ENCODE assay signal across 8 mouse cellular contexts in the genomic region with DNA sequence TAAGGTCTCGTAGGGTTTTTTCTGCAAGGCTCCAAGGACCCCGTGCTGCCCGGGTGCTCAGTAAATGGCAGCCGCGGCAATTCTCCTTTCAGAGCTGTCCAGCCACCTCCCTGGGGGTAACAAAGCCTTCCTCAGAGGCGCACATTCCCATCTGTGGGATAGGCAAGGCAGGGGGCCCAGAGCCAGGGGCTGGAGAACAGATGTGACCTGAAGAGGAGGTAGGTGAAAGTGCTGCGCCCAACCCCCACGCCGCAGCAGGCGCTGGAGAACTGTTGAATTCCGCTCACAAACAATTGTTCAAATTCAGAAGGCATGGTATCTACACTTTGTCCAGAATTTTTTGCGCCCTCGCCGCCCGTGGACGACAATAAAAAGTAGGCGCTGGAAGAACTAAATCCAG. TPM values are rescaled to one million over a fixed set of nuclear protein-coding genes. Genes with fewer than 3 reads are reported as not detected.
DNase-seq lines count a peak whose midpoint lies in the region; ATAC-seq and TF ChIP-seq lines count a peak whose summit lies in the region.

No protein-coding gene starts in this region.

- no peak overlapping the region; the same call in 1 of the 2 replicates for H3K27ac ChIP-seq in heart, embryonic 11.5 days (ENCODE audit: low read depth, low read length)
- H3K27ac ChIP-seq in heart, embryonic 16.5 days (ENCODE audit: low read length), result no peak overlapping the region
- no peak overlapping the region for H3K27ac ChIP-seq in liver, embryonic 14.5 days

- peak overlapping the region; percentile 98 for H3K9ac ChIP-seq in heart, embryonic 11.5 days (ENCODE audit: low read depth, low read length)
- peak overlapping the region; percentile 99 for H3K9ac ChIP-seq in heart, embryonic 16.5 days (ENCODE audit: low read length)
- no peak overlapping the region for H3K9ac ChIP-seq in liver, embryonic 14.5 days (replicated peaks)

- peak overlapping the region; percentile 96 for H3K4me2 ChIP-seq in heart, embryonic 11.5 days
- peak overlapping the region; percentile 92 for H3K4me2 ChIP-seq in heart, embryonic 16.5 days (ENCODE audit: low read depth, low read length)
- H3K4me2 ChIP-seq in liver, embryonic 14.5 days (ENCODE audit: low read depth), result peak overlapping the region; percentile 88

- no peaks in the 10 kb centered on the region for H3K9me3 ChIP-seq in heart, embryonic 11.5 days (replicated peaks; ENCODE audit: control insufficient read depth, low read length)
- H3K9me3 ChIP-seq in heart, embryonic 16.5 days (replicated peaks; ENCODE audit: control insufficient read depth, low read length), result no peaks in the 10 kb centered on the region
- no peaks in the 10 kb centered on the region for H3K9me3 ChIP-seq in liver, embryonic 14.5 days (ENCODE audit: control insufficient read depth, low read length)

- H3K4me1 ChIP-seq in heart, embryonic 11.5 days (ENCODE audit: control insufficient read depth, insufficient read depth, low read length), result peaks cover 35% of the 10 kb centered on the region
- H3K4me1 ChIP-seq in heart, embryonic 16.5 days (ENCODE audit: control insufficient read depth, insufficient read depth, low read length), result peaks cover 38% of the 10 kb centered on the region
- peaks cover 4 to 20% of the 10 kb centered on the region in 2 experiments for H3K4me1 ChIP-seq in liver, embryonic 14.5 days (replicated peaks; ENCODE audit: control insufficient read depth in 2 of 2, insufficient read depth in 2 of 2, low read length in 1 of 2)

- under 1% methylated on average over 17 of the region's 17 CpGs for WGBS in heart, embryonic 11.5 days (ENCODE audit: insufficient replicate concordance)
- WGBS in heart, embryonic 16.5 days, result 2% methylated on average over 17 of the region's 17 CpGs
- 2% methylated on average over 17 of the region's 17 CpGs for WGBS in liver, embryonic 14.5 days (ENCODE audit: insufficient replicate concordance)

- TF ChIP-seq CTCF in liver, embryonic 14.5 days (IDR thresholded peaks at IDR 0.05; ENCODE audit: low read depth), result no peak

- no peaks in the 10 kb centered on the region for H3K36me3 ChIP-seq in heart, embryonic 11.5 days (ENCODE audit: control insufficient read depth, insufficient read depth, low read length)
- H3K36me3 ChIP-seq in heart, embryonic 16.5 days (ENCODE audit: control insufficient read depth, insufficient read depth), result no peaks in the 10 kb centered on the region
- no peaks in the 10 kb centered on the region for H3K36me3 ChIP-seq in liver, embryonic 14.5 days (replicated peaks; ENCODE audit: control insufficient read depth, insufficient read depth, low read depth)

- no peak for TF ChIP-seq EP300 in liver, embryonic 14.5 days (IDR thresholded peaks at IDR 0.05; ENCODE audit: low read depth)

- ATAC-seq in heart, embryonic 11.5 days (replicated peaks; ENCODE audit: insufficient number of reproducible peaks, low FRiP score, low TSS enrichment), result no peak
- ATAC-seq in heart, embryonic 16.5 days (replicated peaks; ENCODE audit: extremely low read depth, insufficient read depth, low FRiP score), result no peak
- no peak for ATAC-seq in liver, embryonic 14.5 days (ENCODE audit: insufficient read depth)
- ATAC-seq in erythroid progenitor cell, adult 5-6 weeks (replicated peaks; ENCODE audit: low FRiP score, poor library complexity, severe bottlenecking), result no peak

- H3K27me3 ChIP-seq in heart, embryonic 11.5 days (ENCODE audit: control insufficient read depth, insufficient read depth, low read length), result no peaks in the 10 kb centered on the region
- no peaks in the 10 kb centered on the region for H3K27me3 ChIP-seq in heart, embryonic 16.5 days (ENCODE audit: control insufficient read depth, insufficient read depth, low read length)
- H3K27me3 ChIP-seq in liver, embryonic 14.5 days (ENCODE audit: control insufficient read depth, insufficient read depth, low read length), result peaks cover 42% of the 10 kb centered on the region

- no peak for DNase-seq in heart, adult 18-20 months
- DNase-seq in ZHBTc4 (ENCODE audit: low read depth, low spot score), result peak; percentile 88
- no peak for DNase-seq in liver, embryonic 14.5 days (ENCODE audit: low read depth in 3 of 3, low spot score in 3 of 3)
- peak; percentile 44 for DNase-seq in thymus, postnatal 10 days (ENCODE audit: low spot score in 2 of 2)
- DNase-seq in frontal cortex, postnatal 10 days (ENCODE audit: low spot score in 2 of 2), result no peak

- H3K4me3 ChIP-seq in heart, embryonic 11.5 days (ENCODE audit: low read depth, low read length), result peak overlapping the region; percentile 94
- H3K4me3 ChIP-seq in heart, embryonic 16.5 days (ENCODE audit: low read length), result peak overlapping the region; percentile 93
- peak overlapping the region; percentile 72 to 83 for H3K4me3 ChIP-seq in liver, embryonic 14.5 days (ENCODE audit: insufficient read depth in 1 of 2, low read depth in 2 of 2, low read length in 2 of 2)

RNA-seq across cellular contexts. Expression of gene Ahdc1, which starts 0.4 kb away (rescaled TPM):
- polyA plus RNA-seq in heart, embryonic 11.5 days (2014; fragmentation: Nextera tagmentation; extraction: Ambion mirVana), result 7.0 and 9.1 TPM in 2 replicates
- total RNA-seq in heart, adult 18-20 months (2021), result 10 to 100 TPM; 36.3 to 38.5 TPM
- polyA plus RNA-seq in heart, embryonic 16.5 days (2015; fragmentation: Nextera tagmentation; extraction: Ambion mirVana), result 7.1 and 7.2 TPM in 2 replicates
- polyA plus RNA-seq in liver, embryonic 14.5 days (2012; rRNA removed), result 1.3 and 1.7 TPM in 2 replicates
- 0.53 and 0.75 TPM in 2 replicates for polyA plus RNA-seq in liver, embryonic 14.5 days (2014; fragmentation: Nextera tagmentation; extraction: Ambion mirVana)
- total RNA-seq in erythroid progenitor cell, adult 5-6 weeks (2015; ENCODE audit: low replicate concordance), result 2.9 TPM in 2 replicates
- total RNA-seq in erythroid progenitor cell, adult 5-6 weeks (2017; ENCODE audit: low replicate concordance), result 0.26 TPM in 1 of 2 replicates, not detected in the other

RNA-seq across cellular contexts. Expression of gene Fgr, which starts 36.7 kb away (rescaled TPM):
- polyA plus RNA-seq in heart, embryonic 11.5 days (2014; fragmentation: Nextera tagmentation; extraction: Ambion mirVana), result 0.40 and 0.63 TPM in 2 replicates
- total RNA-seq in heart, adult 18-20 months (2021), result under 1 TPM; 0.57 to 0.69 TPM
- 0.70 and 1.4 TPM in 2 replicates for polyA plus RNA-seq in heart, embryonic 16.5 days (2015; fragmentation: Nextera tagmentation; extraction: Ambion mirVana)
- polyA plus RNA-seq in liver, embryonic 14.5 days (2012; rRNA removed), result 0.79 and 1.0 TPM in 2 replicates
- polyA plus RNA-seq in liver, embryonic 14.5 days (2014; fragmentation: Nextera tagmentation; extraction: Ambion mirVana), result 0.57 and 0.75 TPM in 2 replicates
- 8.4 and 12.6 TPM in 2 replicates for total RNA-seq in erythroid progenitor cell, adult 5-6 weeks (2015; ENCODE audit: low replicate concordance)
- 7.8 and 9.7 TPM in 2 replicates for total RNA-seq in erythroid progenitor cell, adult 5-6 weeks (2017; ENCODE audit: low replicate concordance)

Comparison
In these comparisons a context has a peak if more than half of its experiments do, and no peak if none do; other contexts are left out.
1. DNase-seq: peak in ZHBTc4 (single experiment) and thymus, postnatal 10 days (2 of 2); none in heart, adult 18-20 months (0 of 2), liver, embryonic 14.5 days (0 of 3) and frontal cortex, postnatal 10 days (0 of 2).
2. Peak in every context shown above with its lines, with median percentiles within 50 percentile points of each other: H3K4me2 ChIP-seq and H3K4me3 ChIP-seq.